Mouse (Mus musculus) adrenal gland, postnatal 14 days (tissue): ENCODE data around the gene Unc45a. TPM values are rescaled to one million over a fixed set of nuclear protein-coding genes. Genes with fewer than 3 reads are reported as not detected.

Source experiments
- DNase-seq: peaks from one replicate; pipeline ENCODE4 v3.0.0; 2021; ENCODE audit warnings: mixed read lengths
- total RNA-seq: library from RNA; stranded (reverse); gene quantifications from 2 replicates; pipeline ENCODE4 v1.2.3, GENCODE M21; 2021

Gene Unc45a
- total RNA-seq, 1 experiment from 2014 or later, result 59.0 TPM

- peak; percentile 52 for DNase-seq
Measured at GRCm38 (mm10) chr7:80281646-80282045, 59.2 kb downstream of the Unc45a start.

GRCm38 (mm10) chr7:80280998-80281397 is 59.8 kb downstream of the Unc45a start:
- no peak for DNase-seq

DNA sequence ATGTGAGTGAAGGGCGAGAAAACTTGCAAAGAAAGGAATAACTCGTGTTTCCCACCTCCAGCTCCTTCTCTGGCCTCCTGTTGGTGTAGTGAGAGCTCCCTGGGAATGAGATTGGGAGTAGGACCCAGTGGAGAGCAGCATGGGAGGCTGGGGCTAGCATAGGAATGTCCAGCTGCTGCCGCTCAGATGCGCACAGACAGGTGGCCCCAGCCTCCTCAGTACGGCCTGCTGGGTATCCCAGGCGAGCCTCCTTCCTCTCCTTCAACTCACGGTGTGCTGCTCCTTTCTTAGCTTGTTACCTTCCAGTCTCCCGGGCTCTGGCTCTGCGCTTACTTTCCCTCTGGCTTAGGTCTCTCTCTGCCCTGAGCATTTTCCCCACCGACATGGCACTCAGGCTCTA is 60.8 kb downstream of the Unc45a start:
- DNase-seq, result no peak

- DNase-seq, result no peak
Measured at GRCm38 (mm10) chr7:80276374-80276773, 64.4 kb downstream of the Unc45a start.

Other genes starting within 250 kb of the Unc45a start
- 353 and 359 TPM in 2 replicates for gene Idh2, start 225.6 kb downstream of the Unc45a start, total RNA-seq
- 46.9 and 57.0 TPM in 2 replicates for gene Sema4b, start 154.2 kb downstream of the Unc45a start, total RNA-seq
- 52.9 and 59.6 TPM in 2 replicates for gene Cib1, start 108.2 kb downstream of the Unc45a start, total RNA-seq
- 2.7 and 3.9 TPM in 2 replicates for gene Gdpgp1, start 108.1 kb downstream of the Unc45a start, total RNA-seq
- gene Ttll13, start 94.6 kb downstream of the Unc45a start, total RNA-seq, result 0.83 and 1.0 TPM in 2 replicates
- 38.5 and 47.5 TPM in 2 replicates for gene Ngrn, start 79.8 kb downstream of the Unc45a start, total RNA-seq
- 15.9 and 19.5 TPM in 2 replicates for gene Vps33b, start 71.4 kb downstream of the Unc45a start, total RNA-seq
- 31.8 and 32.4 TPM in 2 replicates for gene Prc1, start 46.6 kb downstream of the Unc45a start, total RNA-seq
- 6.6 and 10.3 TPM in 2 replicates for gene Rccd1, start 16.6 kb downstream of the Unc45a start, total RNA-seq
- 35.1 and 44.2 TPM in 2 replicates for gene Hddc3, start 2.1 kb upstream of the Unc45a start, total RNA-seq
- gene Man2a2, start 30.4 kb upstream of the Unc45a start, total RNA-seq, result 61.4 and 82.8 TPM in 2 replicates
- gene Fes, start 46.9 kb upstream of the Unc45a start, total RNA-seq, result 12.8 and 13.0 TPM in 2 replicates
- gene Furin, start 64.4 kb upstream of the Unc45a start, total RNA-seq, result 138 and 140 TPM in 2 replicates
- 6.0 and 6.4 TPM in 2 replicates for gene Blm, start 194.1 kb upstream of the Unc45a start, total RNA-seq